ENCODE assay signal across 27 mouse cellular contexts in genomic region chr4:127334870-127335504, GRCm38 (mm10). TPM values are rescaled to one million over a fixed set of nuclear protein-coding genes. Genes with fewer than 3 reads are reported as not detected.
DNase-seq lines count a peak whose midpoint lies in the region; ATAC-seq and TF ChIP-seq lines count a peak whose summit lies in the region.
"Had no signal": no experiment of that assay in that cellular context is flagged by ENCODE, and none has a peak within 500 bp of the region (broad histone marks: within the 10 kb centered on the region; RNA-seq: fewer than 3 reads in every experiment).

No protein-coding gene starts in this region.

- no peak for ATAC-seq in frontal cortex, adult (ENCODE audit: low TSS enrichment)
- ATAC-seq: forebrain, embryonic 14.5 days; midbrain, embryonic 13.5 days had no signal

- TF ChIP-seq CTCF in heart, adult 2 months (IDR thresholded peaks at IDR 0.05) = no peak
- no peak for TF ChIP-seq CTCF in embryonic fibroblast, embryonic 13.5 days (IDR thresholded peaks at IDR 0.05; ENCODE audit: borderline replicate concordance, insufficient read depth, low read length)

- WGBS in heart, adult 2 months = 47% methylated on average over 5 of the region's 5 CpGs

- H3K36me3 ChIP-seq in heart, adult 2 months (ENCODE audit: control insufficient read depth, insufficient read depth, low read length) = no peaks in the 10 kb centered on the region
- no peaks in the 10 kb centered on the region for H3K36me3 ChIP-seq in ES-E14 (ENCODE audit: control insufficient read depth, insufficient read depth, low read length, poor library complexity, severe bottlenecking)
- H3K36me3 ChIP-seq: hindbrain, embryonic 13.5 days; limb, embryonic 15.5 days; liver, embryonic 15.5 days; midbrain, embryonic 13.5 days; neural tube, embryonic 12.5 days had no signal

- H3K79me2 ChIP-seq in heart, adult 2 months (replicated peaks; ENCODE audit: control insufficient read depth, insufficient read depth, low read length) = no peaks in the 10 kb centered on the region

- H3K4me3 ChIP-seq in heart, adult 2 months = no peak overlapping the region
- no peak overlapping the region for H3K4me3 ChIP-seq in ES-E14 (ENCODE audit: insufficient read depth in 1 of 2, low read depth in 1 of 2, low read length in 2 of 2, poor library complexity in 1 of 2, severe bottlenecking in 1 of 2)
- no peak overlapping the region for H3K4me3 ChIP-seq in embryonic fibroblast, embryonic 13.5 days (ENCODE audit: insufficient read depth, low read length)
- H3K4me3 ChIP-seq: hindbrain, embryonic 13.5 days; limb, embryonic 15.5 days; liver, embryonic 15.5 days; midbrain, embryonic 13.5 days; neural tube, embryonic 12.5 days had no signal

- intact Hi-C loops in heart, adult 2 months (cut with DNase I) = no loop called here

- peaks cover 8% of the 10 kb centered on the region for H3K27me3 ChIP-seq in heart, adult 2 months (ENCODE audit: control insufficient read depth, insufficient read depth, low read length)

- H3K9me3 ChIP-seq in ES-E14 (ENCODE audit: control insufficient read depth, insufficient read depth, low read depth, low read length) = no peaks in the 10 kb centered on the region
- H3K9me3 ChIP-seq: hindbrain, embryonic 13.5 days; limb, embryonic 15.5 days; liver, embryonic 15.5 days; midbrain, embryonic 13.5 days; neural tube, embryonic 12.5 days had no signal

- no peak for TF ChIP-seq EP300 in heart, adult 2 months (IDR thresholded peaks at IDR 0.05; ENCODE audit: insufficient read depth, low read depth, low read length)

- no peak overlapping the region for H3K9ac ChIP-seq in heart, adult 2 months (ENCODE audit: low read depth, low read length)
- peak overlapping the region; percentile 1; the same call in 1 of the 2 replicates for H3K9ac ChIP-seq in ES-E14 (ENCODE audit: insufficient read depth, low read depth, low read length, poor library complexity, severe bottlenecking)
- H3K9ac ChIP-seq: hindbrain, embryonic 13.5 days; limb, embryonic 15.5 days; liver, embryonic 15.5 days; midbrain, embryonic 13.5 days; neural tube, embryonic 12.5 days had no signal

- no peaks in the 10 kb centered on the region for H3K4me1 ChIP-seq in heart, adult 2 months (ENCODE audit: control insufficient read depth, insufficient read depth, low read length)
- peaks cover 2 to 27% of the 10 kb centered on the region in 2 experiments; a peak in 3 of 4 replicates for H3K4me1 ChIP-seq in ES-E14 (ENCODE audit: control insufficient read depth in 2 of 2, insufficient read depth in 2 of 2, low read length in 2 of 2, poor library complexity in 1 of 2)
- H3K4me1 ChIP-seq in embryonic fibroblast, embryonic 13.5 days (ENCODE audit: control insufficient read depth, insufficient read depth, low read length) = peaks cover 6% of the 10 kb centered on the region; the same call in 1 of the 2 replicates

- no peak overlapping the region for H3K27ac ChIP-seq in heart, adult 2 months
- peak overlapping the region; percentile 7; the same call in 1 of the 2 replicates for H3K27ac ChIP-seq in ES-E14 (ENCODE audit: insufficient read depth, low read depth, low read length, poor library complexity, severe bottlenecking)
- H3K27ac ChIP-seq in embryonic fibroblast, embryonic 13.5 days (ENCODE audit: insufficient read depth, low read length) = peak overlapping the region; percentile 42; the same call in 1 of the 2 replicates
- H3K27ac ChIP-seq: hindbrain, embryonic 13.5 days; limb, embryonic 15.5 days; liver, embryonic 15.5 days; midbrain, embryonic 13.5 days; neural tube, embryonic 12.5 days had no signal

- in situ Hi-C loops in ES-E14 (cut with MboI; ENCODE audit: low sequenced_read_pairs in 2 of 2, unreplicated experiment in 2 of 2) = no loop called here

- TF ChIP-seq POLR2A in heart, adult 2 months (IDR thresholded peaks at IDR 0.05; ENCODE audit: insufficient read depth, low read depth, low read length) = no peak
- no peak for TF ChIP-seq POLR2A in embryonic fibroblast, embryonic 13.5 days (IDR thresholded peaks at IDR 0.05; ENCODE audit: low read depth, low read length)

- peak; percentile 84 for DNase-seq in heart, adult 11 months
- no peak for DNase-seq in heart, adult 2 months
- peak; percentile 37 to 52 for DNase-seq in lung, adult 18-20 months
- no peak for DNase-seq in lung, postnatal 14 days
- peak; percentile 78 for DNase-seq in ES-E14 (ENCODE audit: low read depth, low spot score)
- no peak for DNase-seq in embryo, embryonic 10.5 days (ENCODE audit: low spot score)
- DNase-seq: adrenal gland, postnatal 36 days; cerebellum, adult 18-20 months; cerebellum, postnatal 36 days; gastrocnemius, postnatal 25 days; heart, postnatal 14 days; kidney, adult 9 months; thymus, postnatal 36 days had no signal

TF ChIP-seq in ES-E14, 5 proteins besides CTCF, POLR2A, EP300 and RAD21:
- no peak for TF ChIP-seq MAFK (IDR thresholded peaks at IDR 0.05; ENCODE audit: insufficient read depth, low read depth, low read length)
- TF ChIP-seq ZNF384 (IDR thresholded peaks at IDR 0.05; ENCODE audit: low read depth, low read length) = no peak
- no peak for TF ChIP-seq ZC3H11A (IDR thresholded peaks at IDR 0.05; ENCODE audit: borderline replicate concordance, low read depth, low read length)
- TF ChIP-seq CHD2 (IDR thresholded peaks at IDR 0.05; ENCODE audit: low read depth, low read length) = no peak
- no peak for TF ChIP-seq HCFC1 (IDR thresholded peaks at IDR 0.05; ENCODE audit: borderline replicate concordance, insufficient read depth, low read length)
TF ChIP-seq in ES-E14: peak in this region for 0.

RNA-seq across cellular contexts. Expression of gene Gjb3, which starts 4.3 kb away (rescaled TPM):
- not detected for total RNA-seq in heart, adult 2 months (2021)
- polyA plus RNA-seq in heart, adult 2 months (2012; rRNA removed) = 0.25 TPM in 1 of 2 replicates, not detected in the other
- 80.5 and 158 TPM in 2 replicates for total RNA-seq in ES-E14 (2012; rRNA removed)
- polyA plus RNA-seq in embryonic fibroblast, embryonic 13.5 days (2011; ENCODE audit: insufficient read length, low read depth, missing spikeins) = 6.6 and 14.0 TPM in 2 replicates
- total RNA-seq: adrenal gland, postnatal 36 days; gastrocnemius, postnatal 25 days had no signal
- polyA plus RNA-seq: forebrain, embryonic 14.5 days had no signal

RNA-seq across cellular contexts. Expression of gene Gjb4, which starts 18.9 kb away (rescaled TPM):
- not detected for total RNA-seq in heart, adult 2 months (2021)
- polyA plus RNA-seq in heart, adult 2 months (2012; rRNA removed) = 0.12 and 0.14 TPM in 2 replicates
- total RNA-seq in ES-E14 (2012; rRNA removed) = 1.6 and 4.5 TPM in 2 replicates
- polyA plus RNA-seq in embryonic fibroblast, embryonic 13.5 days (2011; ENCODE audit: insufficient read length, low read depth, missing spikeins) = 0.35 and 2.2 TPM in 2 replicates
- total RNA-seq: adrenal gland, postnatal 36 days; gastrocnemius, postnatal 25 days; heart, postnatal 14 days; layer of hippocampus, adult 18-20 months; layer of hippocampus, postnatal 25 days; left cerebral cortex, postnatal 10 days; megakaryocyte progenitor cell, adult 5-6 weeks had no signal
- polyA plus RNA-seq: forebrain, embryonic 14.5 days; heart, embryonic 11.5 days; hindbrain, embryonic 13.5 days; intestine, embryonic 14.5 days; liver, embryonic 15.5 days; neural tube, embryonic 12.5 days had no signal

RNA-seq across cellular contexts. Expression of gene Gja4, which starts 21.1 kb away (rescaled TPM):
- 10 to 100 TPM; 12.2 to 12.4 TPM for total RNA-seq in heart, adult 2 months (2021)
- 25.1 and 28.7 TPM in 2 replicates for polyA plus RNA-seq in heart, adult 2 months (2012; rRNA removed)
- 2.0 and 3.0 TPM in 2 replicates for total RNA-seq in ES-E14 (2012; rRNA removed)
- not detected in 2 replicates for polyA plus RNA-seq in embryonic fibroblast, embryonic 13.5 days (2011; ENCODE audit: insufficient read length, low read depth, missing spikeins)
- total RNA-seq: megakaryocyte progenitor cell, adult 5-6 weeks had no signal

RNA-seq across cellular contexts. Expression of gene Gjb5, which starts 23.0 kb away (rescaled TPM):
- total RNA-seq in heart, adult 2 months (2021) = under 1 TPM; 0.16 to 0.29 TPM
- 0.78 and 1.1 TPM in 2 replicates for polyA plus RNA-seq in heart, adult 2 months (2012; rRNA removed)
- total RNA-seq in ES-E14 (2012; rRNA removed) = 27.1 and 60.6 TPM in 2 replicates
- polyA plus RNA-seq in embryonic fibroblast, embryonic 13.5 days (2011; ENCODE audit: insufficient read length, low read depth, missing spikeins) = 2.0 and 4.0 TPM in 2 replicates
- total RNA-seq: layer of hippocampus, adult 18-20 months; layer of hippocampus, postnatal 25 days; left cerebral cortex, postnatal 10 days; megakaryocyte progenitor cell, adult 5-6 weeks had no signal

Comparison
In these comparisons a context has a peak if more than half of its experiments do, and no peak if none do; other contexts are left out.
1. DNase-seq: peak in heart, adult 11 months (single experiment), lung, adult 18-20 months (2 of 2) and ES-E14 (single experiment); none in heart, adult 2 months (0 of 2), lung, postnatal 14 days (single experiment) and embryo, embryonic 10.5 days (single experiment).
2. RNA of gene Gjb3, which starts 4.3 kb away (total RNA-seq): 80.5 to 158 TPM in ES-E14; not detected in heart, adult 2 months; every median in the first group is over 10 times any median in the second.